Mouse (Mus musculus) stomach, postnatal 0 days (tissue): ENCODE results near the gene Ska3. TPM values are rescaled to one million over a fixed set of nuclear protein-coding genes. Genes with fewer than 3 reads are reported as not detected.

Experiments
- ATAC-seq: fragments of 200-750 bp; cut with Nextera tagmentation; 2 replicates; pipeline ENCODE4 v1.8.0; 2017; ENCODE audit not compliant: low FRiP score, low TSS enrichment
- DNase-seq: peaks from one replicate; pipeline ENCODE4 v3.0.0-alpha.2; 2016; ENCODE audit warnings: low spot score
- H3K27ac ChIP-seq: fragments of 300-500 bp; sonication (generic); replicated peaks from 2 replicates; pipeline ENCODE4 v1.5.1; 2014; ENCODE audit warnings: mild to moderate bottlenecking, control low read depth
- H3K27me3 ChIP-seq: fragments of 300-500 bp; sonication (generic); 2 replicates; pipeline ENCODE4 v1.6.1; 2014; ENCODE audit warnings: low read length; ENCODE audit not compliant: control insufficient read depth, insufficient read depth
- H3K36me3 ChIP-seq: fragments of 300-500 bp; sonication (generic); 2 replicates; pipeline ENCODE4 v1.6.1; 2014; ENCODE audit warnings: low read length, mixed read lengths; ENCODE audit not compliant: control insufficient read depth, insufficient read depth
- H3K4me1 ChIP-seq: fragments of 300-500 bp; sonication (generic); replicated peaks from 2 replicates; pipeline ENCODE4 v1.6.1; 2014; ENCODE audit warnings: antibody characterized with exemption; ENCODE audit not compliant: control insufficient read depth, insufficient read depth
- H3K4me2 ChIP-seq: fragments of 300-500 bp; sonication (generic); replicated peaks from 2 replicates; pipeline ENCODE4 v1.6.1; 2014; ENCODE audit warnings: low read depth, mild to moderate bottlenecking, control low read depth, moderate library complexity
- H3K4me3 ChIP-seq: fragments of 300-500 bp; sonication (generic); 2 replicates; pipeline ENCODE4 v1.5.1; 2014; ENCODE audit warnings: low read depth, low read length, control low read depth
- H3K9ac ChIP-seq: fragments of 300-500 bp; sonication (generic); 2 replicates; pipeline ENCODE4 v1.6.1; 2014; ENCODE audit warnings: mild to moderate bottlenecking, low read length, control low read depth, mixed read lengths
- H3K9me3 ChIP-seq: fragments of 300-500 bp; sonication (generic); 2 replicates; pipeline ENCODE4 v1.6.1; 2016; ENCODE audit warnings: low read length; ENCODE audit not compliant: control insufficient read depth
- CTCF ChIP-seq: IDR thresholded peaks from 2 replicates; pipeline ENCODE4 v1.5.1; 2016; ENCODE audit warnings: antibody characterized with exemption, low read depth, mild to moderate bottlenecking, moderate library complexity
- EP300 ChIP-seq: optimal IDR thresholded peaks from 2 replicates; pipeline ENCODE3; 2016; ENCODE audit warnings: antibody characterized with exemption
- WGBS: fragments of 180-500 bp; shearing (Covaris S2); extraction: QIAGEN DNeasy Blood & Tissue Kit; methylation state at CpG from one replicate; pipeline ENCODE4 v1.1.7; 2014; 5-methylcytosine and 5-hydroxymethylcytosine counted together
- polyA plus RNA-seq: library from polyadenylated mRNA; unstranded; fragments of >200 nt; fragmentation: Nextera tagmentation; extraction: Ambion mirVana; gene quantifications from 2 replicates; pipeline ENCODE4 v1.2.1, GENCODE M21; 2015

The Ska3 gene
- polyA plus RNA-seq, result 6.0 and 7.4 TPM in 2 replicates

GRCm38 (mm10) chr14:57825788-57826751 lies at the start of gene Ska3, which contains the start of gene Mrpl57:
Gene Ska3, minus strand, starts transcription at chr14:57826185.
Gene Mrpl57, plus strand, starts transcription at chr14:57826234.
- WGBS, result under 1% methylated on average over 94 of the region's 96 CpGs
- Histone ChIP-seq H3K9ac (peak within 1 kb of the TSS; percentile 94), H3K4me2 (peak within 1 kb of the TSS; percentile 79), H3K4me1 (no peaks in the 10 kb centered on the region; the same call in 1 of the 2 replicates), H3K27ac (peak within 1 kb of the TSS; percentile 95), H3K27me3 (no peaks in the 10 kb centered on the region), H3K9me3 (no peaks in the 10 kb centered on the region), H3K36me3 (no peaks in the 10 kb centered on the region), H3K4me3 (peak within 1 kb of the TSS; percentile 80)
- DNase-seq (peak; percentile 92), ATAC-seq (peak; percentile 95)
- TF ChIP-seq CTCF (peak; percentile 36; the same call in 1 of the 2 replicates), EP300 (peak; percentile 90)

GRCm38 (mm10) chr14:57866676-57867276 lies 40.8 kb upstream of the Ska3 start:
- no peak overlapping the region for H3K27ac ChIP-seq
- H3K4me1 ChIP-seq, result no peaks in the 10 kb centered on the region
- no peak for ATAC-seq
- H3K9ac ChIP-seq, result no peak overlapping the region
- TF ChIP-seq CTCF, result no peak
- no peak for TF ChIP-seq EP300
- peaks cover 4% of the 10 kb centered on the region for H3K36me3 ChIP-seq
- no peaks in the 10 kb centered on the region for H3K27me3 ChIP-seq
- H3K9me3 ChIP-seq, result no peaks in the 10 kb centered on the region
- H3K4me2 ChIP-seq, result no peak overlapping the region
- 93% methylated on average over 3 of the region's 3 CpGs for WGBS
- DNase-seq, result no peak
- no peak overlapping the region for H3K4me3 ChIP-seq

- Histone ChIP-seq H3K27ac (no peak overlapping the region), H3K4me2 (no peak overlapping the region), H3K27me3 (no peaks in the 10 kb centered on the region), H3K4me1 (no peaks in the 10 kb centered on the region), H3K9ac (no peak overlapping the region), H3K9me3 (no peaks in the 10 kb centered on the region), H3K4me3 (no peak overlapping the region), H3K36me3 (peaks cover 4% of the 10 kb centered on the region)
- no peak for DNase-seq
- WGBS, result 89% methylated on average over 3 of the region's 3 CpGs
- no peak for ATAC-seq
- TF ChIP-seq CTCF (no peak), EP300 (no peak)
Observed at GRCm38 (mm10) chr14:57865256-57865655, 39.3 kb upstream of the Ska3 start.

- H3K4me2 ChIP-seq, result no peak overlapping the region
- H3K27me3 ChIP-seq, result no peaks in the 10 kb centered on the region
- no peak overlapping the region for H3K9ac ChIP-seq
- peaks cover 4% of the 10 kb centered on the region for H3K36me3 ChIP-seq
- WGBS, result 59% methylated on average over 2 of the region's 2 CpGs
- no peaks in the 10 kb centered on the region for H3K9me3 ChIP-seq
- H3K4me3 ChIP-seq, result no peak overlapping the region
- no peaks in the 10 kb centered on the region for H3K4me1 ChIP-seq
- no peak for TF ChIP-seq CTCF
- no peak for TF ChIP-seq EP300
- no peak overlapping the region for H3K27ac ChIP-seq
- DNase-seq, result no peak
- ATAC-seq, result no peak
Observed at GRCm38 (mm10) chr14:57863129-57863528, 37.1 kb upstream of the Ska3 start.

GRCm38 (mm10) chr14:57861987-57862412 lies 36.0 kb upstream of the Ska3 start:
- Histone ChIP-seq H3K27me3 (no peaks in the 10 kb centered on the region), H3K36me3 (peaks cover 4% of the 10 kb centered on the region), H3K9me3 (no peaks in the 10 kb centered on the region), H3K9ac (no peak overlapping the region), H3K4me2 (no peak overlapping the region), H3K4me1 (no peaks in the 10 kb centered on the region), H3K4me3 (no peak overlapping the region), H3K27ac (no peak overlapping the region)
- 86% methylated on average over 4 of the region's 4 CpGs for WGBS
- TF ChIP-seq EP300 (no peak), CTCF (no peak)
- DNase-seq, result no peak
- ATAC-seq, result no peak

- TF ChIP-seq EP300 (no peak), CTCF (no peak)
- no peak overlapping the region for H3K9ac ChIP-seq
- ATAC-seq (no peak), DNase-seq (no peak)
- no peaks in the 10 kb centered on the region for H3K27me3 ChIP-seq
- H3K4me1 ChIP-seq, result no peaks in the 10 kb centered on the region
- no peak overlapping the region for H3K4me2 ChIP-seq
- H3K36me3 ChIP-seq, result peaks cover 1% of the 10 kb centered on the region
- no peak overlapping the region for H3K27ac ChIP-seq
- no peak overlapping the region for H3K4me3 ChIP-seq
- H3K9me3 ChIP-seq, result no peaks in the 10 kb centered on the region
Observed at GRCm38 (mm10) chr14:57859520-57859919, 33.5 kb upstream of the Ska3 start.
